Mouse (Mus musculus): ENCODE measurements around the gene Cacng2. TPM values are rescaled to one million over a fixed set of nuclear protein-coding genes. Genes with fewer than 3 reads are reported as not detected.
"Not testable (repeated sequence)": the region's sequence is repeated elsewhere in the genome, so short reads cannot be mapped to it uniquely, and the experiment has no call there.

The Cacng2 gene
- total RNA-seq, 2 experiments from 2014 or later, result not detected

DNA sequence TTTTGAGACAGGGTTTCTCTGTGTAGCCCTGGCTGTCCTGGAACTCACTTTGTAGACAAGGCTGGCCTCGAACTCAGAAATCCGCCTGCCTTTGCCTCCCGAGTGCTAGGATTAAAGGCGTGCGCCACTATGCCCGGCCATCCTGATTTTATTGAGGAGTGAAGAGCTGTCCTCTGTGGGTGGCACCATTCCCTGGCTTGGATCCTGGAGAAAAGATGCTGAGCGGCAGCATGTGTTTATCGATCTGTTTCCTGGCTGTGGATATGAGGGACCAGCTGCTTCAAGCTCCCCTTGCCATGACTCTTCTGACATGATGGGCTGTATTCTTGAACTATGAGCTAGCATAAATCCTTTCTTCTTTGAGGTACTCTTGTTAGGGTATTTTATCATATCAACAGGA, 111.6 kb downstream of the Cacng2 start:
- DNase-seq, result not testable (repeated sequence)

DNA sequence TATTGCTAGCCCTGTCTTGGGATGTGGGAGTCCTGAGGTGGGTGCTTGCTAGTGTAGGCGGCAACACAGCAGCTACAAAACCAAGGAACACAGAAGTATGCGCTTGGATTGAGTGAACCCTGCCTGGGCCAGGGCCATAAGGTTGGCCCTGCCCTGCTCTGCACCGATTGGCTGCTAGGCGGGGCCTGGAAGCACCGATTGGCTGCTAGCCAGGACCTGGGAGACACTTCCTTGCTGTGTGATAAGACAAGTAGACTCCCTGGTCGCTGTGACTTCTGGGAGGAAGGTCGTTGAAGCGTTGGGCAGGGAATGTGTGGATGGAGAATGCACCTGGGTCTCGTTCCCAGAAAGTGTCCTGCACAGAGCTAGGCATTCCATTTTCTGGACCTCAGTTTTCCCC, 115.9 kb downstream of the Cacng2 start:
- peak in 1 of 2 experiments; percentile 2 for DNase-seq

DNA sequence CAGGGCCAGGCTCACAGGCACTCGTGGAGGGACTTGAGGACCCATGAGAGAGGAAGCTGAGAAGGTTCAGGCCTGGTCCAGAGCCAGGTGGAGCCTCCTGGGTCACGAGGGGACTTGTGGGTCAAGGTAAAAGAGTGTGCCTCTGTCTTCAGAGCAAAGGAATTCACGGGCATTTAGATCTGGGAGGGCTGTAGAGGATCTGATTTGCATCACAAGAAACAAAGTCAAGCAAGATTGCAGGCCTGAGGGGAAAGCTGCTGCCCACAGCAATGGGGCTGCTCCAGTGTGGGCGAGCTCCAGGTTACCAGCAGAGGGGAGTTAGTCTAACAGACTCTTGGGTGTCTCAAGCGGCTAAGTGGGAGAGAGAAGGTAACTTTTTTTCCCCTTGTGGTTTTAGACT, 118.4 kb downstream of the Cacng2 start:
- DNase-seq, result no peak

DNA sequence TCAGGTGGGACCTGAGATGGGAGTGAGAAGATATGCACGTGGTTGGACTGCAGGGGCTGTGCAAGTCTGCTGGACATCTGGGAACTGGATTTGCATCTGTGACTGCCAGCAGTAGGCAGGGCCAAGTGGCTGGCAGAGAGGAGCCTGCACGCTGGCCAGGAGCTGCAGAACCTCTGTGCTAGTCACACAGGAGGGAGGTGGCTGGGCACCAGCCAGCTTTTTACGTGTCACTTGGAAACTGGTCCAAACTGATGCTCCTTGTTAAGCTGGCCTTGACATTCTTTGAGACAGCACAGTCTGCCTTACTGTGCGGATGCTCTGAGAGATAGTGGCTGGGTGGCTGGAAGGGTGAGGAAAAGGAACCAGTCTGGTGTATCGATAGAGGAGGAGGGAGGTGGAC, 131.3 kb downstream of the Cacng2 start:
- peak in 1 of 2 experiments; percentile 11 for DNase-seq

DNA sequence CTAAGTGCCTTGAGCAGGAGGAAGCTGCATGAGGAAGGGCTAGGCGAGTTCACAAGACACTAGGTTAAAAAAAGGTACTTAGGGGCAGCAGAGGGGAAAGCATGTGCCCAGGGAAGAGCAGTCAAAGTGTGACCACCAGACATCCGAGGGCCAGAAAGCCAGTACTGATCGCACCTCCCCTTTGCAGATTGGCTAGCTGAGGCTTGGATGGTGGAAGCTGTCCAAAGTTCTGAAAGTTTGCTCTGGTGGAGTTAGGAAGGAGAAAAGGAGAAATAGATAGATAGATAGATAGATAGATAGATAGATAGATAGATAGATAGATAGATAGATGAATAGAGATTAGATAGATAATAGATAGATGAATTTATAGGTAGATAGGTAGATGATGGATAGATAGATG, 136.4 kb downstream of the Cacng2 start:
- DNase-seq, result no peak

DNA sequence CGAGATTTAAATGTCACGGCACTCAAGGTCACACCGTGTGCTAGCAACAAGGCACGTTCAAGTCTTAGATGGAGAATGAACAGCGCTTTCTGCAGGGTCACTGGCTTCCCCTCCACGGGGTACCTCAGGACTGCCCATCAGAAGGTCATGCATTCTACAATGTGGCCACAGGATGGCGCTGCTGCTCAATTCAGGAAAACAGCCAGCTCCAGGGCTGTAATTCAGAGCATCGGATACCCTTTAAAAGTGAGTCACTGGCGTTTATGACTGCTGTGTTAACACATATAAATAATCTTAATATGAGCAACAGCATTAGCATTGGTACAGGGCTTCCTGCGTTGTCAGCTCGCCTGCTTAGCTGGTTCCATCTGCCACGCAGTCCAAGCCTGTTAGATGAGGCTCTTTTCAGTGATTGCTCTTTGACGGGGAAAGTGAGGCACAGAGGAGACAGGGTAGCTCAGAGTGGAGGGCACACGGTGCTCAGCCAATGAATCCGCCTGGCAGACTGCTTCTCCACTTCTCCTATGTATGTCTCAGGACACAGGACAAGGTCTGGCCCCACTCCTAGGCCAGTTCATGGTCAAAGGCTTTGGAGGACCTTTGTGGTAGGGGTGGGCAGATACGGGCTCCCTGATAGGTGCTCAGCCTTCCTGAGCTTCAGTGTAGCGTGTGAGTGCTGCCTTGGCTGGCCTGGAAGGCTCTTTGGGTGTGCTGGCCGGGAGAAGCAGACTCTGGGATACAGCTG, 137.5 kb downstream of the Cacng2 start:
- no peak for DNase-seq

DNA sequence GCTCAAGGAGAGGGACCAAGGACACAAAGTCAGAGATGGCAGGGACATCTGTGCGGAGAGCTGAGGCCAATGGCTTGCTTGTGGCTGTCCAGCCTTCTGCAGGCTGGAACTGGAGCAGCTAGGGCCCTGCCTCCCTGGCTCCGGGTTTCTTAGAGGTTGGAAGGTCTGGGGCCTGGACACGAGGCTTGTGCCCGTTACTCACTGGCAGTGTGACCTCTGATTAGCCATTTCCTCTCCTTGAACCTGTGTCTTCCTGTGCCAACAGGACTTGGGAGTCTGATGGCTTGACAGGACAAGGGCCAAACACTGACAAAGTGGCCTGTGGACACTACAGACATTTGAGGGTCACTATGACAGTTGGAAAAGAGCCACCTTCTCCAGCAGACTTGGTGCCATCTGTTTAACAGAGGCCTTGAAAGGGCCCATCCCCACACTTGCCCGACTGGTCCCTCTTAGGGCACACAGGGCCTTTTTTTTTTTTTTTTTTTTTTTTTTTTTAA, 138.6 kb downstream of the Cacng2 start:
- no peak for DNase-seq

DNA sequence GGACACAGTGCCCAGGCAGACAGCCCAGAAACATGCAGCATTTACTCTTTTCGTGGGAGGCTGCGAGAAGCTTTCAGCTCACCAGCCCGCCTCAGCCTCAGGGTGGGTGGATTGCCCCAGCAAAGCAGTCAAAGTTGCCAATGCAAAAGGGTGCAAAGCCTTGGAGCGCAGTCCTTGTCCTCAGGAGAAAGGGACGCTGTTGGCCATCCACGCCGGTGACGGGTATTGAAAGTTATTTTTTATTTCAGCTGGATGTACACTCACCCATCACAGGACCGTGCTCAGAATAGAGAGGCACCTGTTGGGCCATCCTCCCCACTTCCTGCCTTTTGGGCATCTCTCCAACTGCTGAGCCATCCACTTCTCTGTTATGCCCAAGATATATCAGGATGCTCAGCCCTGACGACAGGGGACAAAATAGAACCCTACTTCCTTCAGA, 140.4 kb downstream of the Cacng2 start:
- DNase-seq, result no peak

DNA sequence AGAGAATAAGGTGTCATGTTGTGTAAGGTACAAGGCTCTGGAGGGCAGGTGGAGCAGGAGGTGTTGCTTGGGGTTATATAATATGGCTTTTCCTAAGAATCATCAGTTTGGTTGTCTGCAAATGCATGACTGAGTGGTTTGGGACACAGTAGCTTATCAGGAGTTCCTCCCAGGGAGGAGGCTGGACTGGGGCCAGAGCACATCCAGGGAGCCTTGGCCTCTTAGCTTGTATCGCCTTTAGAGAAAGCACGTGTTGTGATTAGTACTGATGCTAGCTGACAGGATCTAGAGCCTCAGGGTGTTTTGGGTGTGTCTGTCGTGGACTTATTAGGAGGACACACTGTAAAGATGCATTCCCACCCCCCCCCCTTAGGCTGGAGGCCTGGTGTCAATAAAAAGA, 142.2 kb downstream of the Cacng2 start:
- DNase-seq, result no peak

DNA sequence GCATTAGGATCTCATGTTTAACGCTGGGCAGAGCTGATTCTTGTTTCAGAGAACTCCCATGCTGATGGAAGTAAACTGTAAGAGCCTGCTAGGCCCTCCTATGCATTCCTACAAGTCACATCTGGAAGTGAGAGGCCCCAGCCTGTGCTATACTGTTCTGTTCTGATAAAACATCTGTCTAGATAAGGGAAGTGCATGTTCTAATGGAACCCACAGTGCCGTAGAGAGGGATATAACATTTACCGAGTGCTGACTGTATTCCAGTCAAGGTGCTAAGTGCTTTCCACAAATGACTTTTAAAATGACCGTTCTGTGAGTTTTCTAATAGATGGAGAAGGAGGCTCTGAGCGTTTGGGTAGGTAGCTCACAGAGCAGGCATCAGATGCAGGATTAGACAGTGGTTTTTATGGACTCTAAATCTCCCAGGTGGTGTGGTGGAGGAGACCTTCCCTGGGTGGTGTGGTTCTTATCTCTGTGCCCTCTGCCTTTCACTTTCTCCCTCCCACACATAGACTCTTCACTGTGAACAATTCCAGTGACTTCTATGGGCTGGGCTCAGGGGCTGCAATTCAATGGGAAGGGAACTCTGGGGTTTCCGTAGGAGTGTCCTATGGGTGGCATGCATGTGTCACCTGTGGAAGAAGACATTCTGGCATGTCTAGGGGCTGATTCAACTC, 145.5 kb downstream of the Cacng2 start:
- no peak for DNase-seq

DNA sequence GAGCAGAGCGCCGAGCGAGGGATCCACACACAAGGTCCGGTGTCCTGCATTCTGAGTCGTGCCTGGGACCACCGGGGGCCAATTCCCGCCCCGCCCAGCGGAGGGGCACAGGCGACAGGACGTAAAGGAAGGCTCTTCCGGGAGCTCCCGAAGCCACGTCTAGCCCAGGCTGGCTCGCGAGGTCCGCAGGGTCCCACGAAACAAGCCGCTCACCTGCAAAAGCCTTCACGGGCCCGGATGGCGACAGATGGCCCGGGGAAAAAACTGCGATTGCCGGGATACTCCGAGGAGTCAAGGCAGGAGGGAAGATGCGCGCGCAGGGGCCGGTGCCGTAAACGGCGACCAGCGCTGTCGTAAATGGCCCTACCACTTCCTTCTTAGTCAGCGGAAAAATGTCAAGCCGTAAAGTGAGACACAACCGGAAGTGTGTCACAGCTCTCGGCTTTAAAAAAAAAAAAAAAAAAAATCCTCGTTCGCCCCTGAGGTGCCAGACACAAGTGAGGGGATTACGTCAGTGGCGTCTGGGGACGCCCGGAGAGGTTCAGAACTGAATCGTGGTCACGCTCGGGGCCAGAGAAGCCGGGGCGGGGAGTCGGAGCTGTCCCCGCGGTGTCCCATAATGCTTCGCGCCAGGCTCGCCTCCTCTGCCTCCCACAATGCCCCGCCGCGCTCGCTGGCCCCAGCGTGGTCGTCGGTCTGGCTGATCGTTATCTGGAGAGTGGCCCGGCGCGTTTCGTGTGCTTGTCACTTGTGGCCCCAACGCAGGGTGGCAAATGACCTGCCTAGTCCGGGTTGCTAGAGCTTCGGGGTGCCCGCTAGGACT, 149.1 kb downstream of the Cacng2 start, which contains the start of gene Eif3d:
Eif3d (minus strand) TSS at position 344 of the 823 bp plus-strand sequence.
- DNase-seq, result peak; percentile 96 to 99

DNA sequence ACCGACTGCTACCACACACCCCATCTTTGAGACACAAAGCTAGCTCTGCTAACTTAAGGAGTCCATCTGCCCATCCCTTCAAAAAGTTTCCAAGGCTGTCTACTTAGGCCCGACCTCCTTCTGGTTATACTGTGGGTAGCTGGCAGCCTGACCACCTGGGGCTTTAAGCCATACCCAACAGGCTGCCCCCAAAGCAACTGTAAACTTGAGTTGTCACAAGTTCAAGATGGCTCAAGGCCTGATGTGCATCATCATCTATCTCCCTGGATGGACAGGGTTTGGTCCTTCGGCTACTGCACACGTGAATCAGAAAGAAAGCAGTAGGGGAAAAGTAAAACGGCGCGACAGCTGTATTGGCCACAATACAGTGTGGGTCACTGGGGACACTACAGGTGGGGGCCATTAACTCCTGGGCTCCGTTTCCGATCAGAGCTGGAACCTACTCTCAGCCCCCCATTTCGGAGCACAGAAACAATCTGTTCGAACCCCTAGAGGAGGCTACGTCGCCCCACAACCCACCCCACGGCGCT, 149.8 kb downstream of the Cacng2 start:
- no peak for DNase-seq

DNA sequence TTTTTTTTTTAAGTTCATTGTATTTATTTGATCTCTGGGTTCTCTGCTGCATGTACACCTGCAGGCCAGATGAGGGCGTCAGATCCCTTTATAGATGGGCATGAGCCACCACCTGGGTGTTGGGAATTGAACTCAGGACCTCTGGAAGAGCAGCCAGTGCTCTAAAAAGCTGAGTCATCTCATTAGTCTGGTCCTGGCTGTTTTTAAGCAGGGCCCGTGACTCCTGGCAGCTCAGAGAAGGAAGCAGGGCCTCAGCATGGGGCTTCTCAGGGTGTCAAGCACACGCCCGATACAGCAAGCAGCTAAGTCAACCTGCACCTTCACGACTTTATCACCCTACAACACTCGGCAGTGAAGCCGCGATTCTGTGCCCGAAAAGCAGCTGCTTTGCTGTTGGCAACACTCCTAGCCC, 154.7 kb downstream of the Cacng2 start:
- no peak for DNase-seq

DNA sequence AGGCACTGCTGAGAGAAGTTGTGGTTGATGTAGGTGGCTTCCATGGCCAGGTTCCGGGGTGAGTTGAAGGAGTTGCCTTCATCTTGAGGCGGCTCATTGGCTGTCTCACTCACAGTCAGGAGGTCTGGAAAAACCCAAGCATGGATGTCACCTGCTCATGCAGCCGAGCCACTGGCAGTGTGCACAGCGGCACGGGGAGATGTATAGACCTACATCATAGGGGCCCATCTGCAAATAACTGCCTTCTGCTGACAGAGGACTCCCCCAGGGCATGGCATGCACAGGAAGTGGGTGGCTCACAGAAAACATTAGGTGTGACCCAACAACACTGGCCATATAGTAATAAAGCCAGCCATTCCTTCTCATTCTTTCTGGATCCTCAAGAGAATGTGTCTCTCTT, 157.4 kb downstream of the Cacng2 start:
- no peak for DNase-seq

DNA sequence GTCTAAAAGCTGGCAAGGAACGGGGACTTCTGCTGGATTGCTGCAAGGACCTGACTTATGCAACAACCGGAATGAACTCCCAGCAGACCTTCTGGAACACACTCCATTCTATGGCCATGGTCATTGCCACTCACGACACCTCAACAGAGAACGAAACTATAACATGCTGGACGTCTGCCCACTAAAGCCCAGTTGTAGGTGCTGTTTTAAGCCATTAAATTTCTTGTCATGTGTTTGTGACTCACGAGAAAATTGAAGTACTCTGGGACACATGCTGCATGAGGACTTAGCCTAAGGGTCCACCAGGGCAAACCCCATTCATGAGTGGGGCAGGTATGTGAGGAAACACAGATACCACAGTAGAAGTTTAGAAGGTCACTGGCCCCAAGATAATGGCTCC, 159.1 kb downstream of the Cacng2 start:
- no peak for DNase-seq

DNA sequence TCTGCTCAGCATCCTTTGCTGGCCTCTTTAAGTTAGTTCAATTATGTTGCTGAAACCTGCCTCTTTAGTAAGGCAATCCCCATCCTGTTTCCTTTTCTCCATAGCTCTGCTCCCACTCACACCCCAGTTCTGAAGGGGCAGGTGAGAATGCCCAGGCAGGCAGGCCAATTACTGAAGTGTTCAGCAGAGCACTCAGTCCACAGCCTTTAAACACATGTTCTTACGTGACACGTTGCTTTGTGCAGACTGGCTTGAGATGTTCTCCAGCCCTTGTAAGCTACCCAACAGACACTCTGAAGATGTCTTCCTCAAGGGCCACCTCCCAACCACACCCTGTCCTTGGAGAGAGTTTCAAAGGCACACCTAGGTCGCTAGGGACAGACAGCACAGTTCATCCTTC, 161.8 kb downstream of the Cacng2 start:
- no peak for DNase-seq

DNA sequence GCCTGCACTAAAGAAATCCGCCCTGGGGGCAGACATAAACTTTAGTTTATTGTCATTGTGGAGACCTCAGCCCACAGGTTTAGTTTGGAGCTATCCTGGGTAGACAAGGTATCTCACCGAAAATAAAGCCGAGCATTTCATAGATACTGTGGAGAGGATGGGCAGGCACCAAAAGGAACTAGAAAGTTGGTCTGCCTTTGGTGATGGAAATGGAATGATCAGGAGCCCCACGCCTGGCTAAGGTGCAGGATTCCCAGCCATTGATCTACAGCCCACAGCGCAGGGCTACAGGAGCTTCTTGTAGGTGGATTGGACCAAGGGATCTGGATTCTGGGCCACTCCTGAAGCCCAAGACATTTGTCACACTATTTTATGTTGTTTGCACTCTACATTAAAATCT, 162.2 kb downstream of the Cacng2 start:
- no peak for DNase-seq

DNA sequence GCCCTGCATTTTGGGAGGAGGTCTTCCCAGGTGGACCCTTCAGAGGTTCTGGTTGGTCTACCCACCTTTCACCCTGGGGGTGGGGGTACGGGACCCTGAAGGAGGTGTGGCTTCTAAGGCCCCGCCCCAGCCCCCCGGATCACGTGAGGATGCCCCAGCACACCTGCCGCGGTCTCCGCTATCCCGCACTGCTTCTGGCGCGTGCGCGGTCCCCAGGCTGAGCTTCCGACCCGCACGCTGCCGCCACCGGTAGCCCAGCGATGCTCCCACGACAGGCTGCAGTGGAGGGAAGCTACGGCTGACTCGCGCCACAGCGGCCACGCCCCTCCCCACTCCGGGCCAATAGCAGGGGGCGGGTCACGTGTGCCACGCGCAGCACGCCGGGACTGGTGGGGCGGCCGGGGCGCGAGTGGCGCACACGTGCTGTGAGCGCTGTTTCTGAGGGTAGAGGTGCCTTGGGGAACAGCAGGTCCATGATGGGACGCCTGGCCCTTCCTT, 163.4 kb downstream of the Cacng2 start, which contains the start of gene Foxred2:
Foxred2 (minus strand) TSS at position 319 of the 498 bp plus-strand sequence.
- DNase-seq, result peak; percentile 76 to 85

DNA sequence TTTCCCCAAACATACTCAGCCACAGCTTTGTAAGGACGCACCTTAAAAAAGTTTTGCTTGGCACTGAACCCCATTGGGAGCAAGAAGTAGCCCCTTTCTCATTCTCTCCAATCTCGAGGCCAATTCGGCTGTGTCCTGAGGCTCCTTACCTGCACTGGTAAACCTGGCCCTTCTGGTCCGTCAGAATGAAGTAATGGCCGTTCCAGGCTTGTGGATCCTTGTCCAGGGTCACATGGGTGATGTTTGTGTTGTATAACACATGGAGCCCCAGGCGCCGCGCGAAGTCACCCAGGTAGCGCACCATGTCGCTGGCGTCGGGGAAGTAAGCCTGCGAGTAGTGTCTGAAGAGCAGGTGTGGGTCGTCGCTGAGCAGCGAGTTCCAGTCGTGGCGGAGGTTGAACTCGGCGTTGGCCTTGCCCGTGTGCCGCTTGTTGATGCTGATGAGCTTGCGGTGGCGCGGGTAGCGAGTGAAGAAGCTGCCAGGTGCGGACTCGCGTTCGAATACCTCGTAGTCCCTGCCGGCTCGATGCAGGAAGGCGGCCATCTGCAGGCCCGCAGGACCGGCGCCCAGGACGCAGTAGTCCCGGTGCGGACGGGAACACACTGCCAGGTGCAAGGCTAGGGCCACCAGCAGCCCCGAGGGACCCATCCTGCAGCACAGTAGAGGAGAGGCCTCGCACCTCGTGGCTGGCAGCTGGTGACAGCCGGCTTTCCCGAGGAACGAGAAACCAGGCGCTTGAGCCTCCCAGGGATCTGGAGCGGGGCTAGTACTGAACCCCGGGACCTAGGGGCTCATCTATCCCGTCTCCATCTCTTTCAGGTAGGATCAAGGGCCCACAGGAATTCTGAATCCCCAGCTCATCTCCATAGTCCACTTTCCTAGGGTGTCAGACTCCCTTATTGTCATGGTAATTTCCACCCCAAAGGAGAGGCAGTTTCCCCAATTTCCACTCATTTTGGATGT, 164.1 kb downstream of the Cacng2 start:
- no peak for DNase-seq

DNA sequence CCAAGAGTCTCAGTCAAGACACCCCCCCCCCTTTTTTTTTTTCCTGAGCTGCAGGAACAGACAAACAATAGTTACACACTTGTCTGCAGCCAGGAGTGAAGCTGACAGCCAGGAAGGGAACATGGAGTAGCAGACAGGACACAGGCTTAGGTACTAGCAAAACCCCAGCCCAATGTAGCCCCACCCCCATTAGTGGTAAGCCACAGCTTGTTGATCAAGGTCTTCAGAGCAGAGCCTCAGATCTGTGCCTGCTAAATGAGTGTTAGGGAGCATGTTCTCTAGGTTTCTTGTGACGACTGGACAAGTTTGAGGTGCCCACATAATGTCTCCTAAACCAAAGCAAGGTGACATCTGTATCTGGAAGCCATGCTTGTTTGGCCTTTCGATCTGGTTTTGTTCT, 165.5 kb downstream of the Cacng2 start:
- DNase-seq, result no peak

DNA sequence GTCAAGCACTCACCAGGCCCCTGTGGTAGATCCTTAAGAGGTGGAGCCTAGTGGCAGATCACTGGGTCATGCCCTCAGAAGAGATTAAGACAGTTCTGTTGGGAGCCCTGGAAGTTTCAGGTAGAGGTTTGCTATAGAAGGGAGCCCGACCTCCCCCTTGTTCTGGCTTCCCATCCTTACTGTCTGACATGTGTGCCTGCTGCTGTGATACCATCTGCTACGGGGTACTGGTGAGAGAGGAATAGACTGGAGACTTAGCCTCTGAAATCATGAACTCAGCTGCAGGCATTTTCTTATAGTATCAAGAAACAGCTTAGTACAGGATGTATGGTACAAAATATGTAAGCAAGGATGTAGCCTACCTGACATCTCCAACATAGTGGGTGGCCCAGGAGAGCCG, 166.9 kb downstream of the Cacng2 start:
- DNase-seq, result no peak
